Comparison of ENCODE assay signal across 15 mouse cellular contexts in genomic region chr4:35305210-35305609, GRCm38 (mm10).
DNase-seq lines count a peak whose midpoint lies in the region.
"Had no signal": no experiment of that assay in that cellular context is flagged by ENCODE, and none has a peak within 500 bp of the region (broad histone marks: within the 10 kb centered on the region; RNA-seq: fewer than 3 reads in every experiment).

No protein-coding gene starts in this region.

- DNase-seq in heart, adult 11 months: peak; percentile 34
- DNase-seq in heart, postnatal 36 days: no peak
- peak; percentile 7 for DNase-seq in Muller cell, postnatal 12 days (ENCODE audit: inconsistent ontology term)
- peak; percentile 1 for DNase-seq in NIH3T3 (ENCODE audit: low read depth)
- peak; percentile 81 for DNase-seq in gonadal fat pad, adult 2 months (ENCODE audit: low read depth)
- no peak for DNase-seq in thymus, postnatal 4 days
- DNase-seq: B cell, adult 2 months; cerebellum, adult 18-20 months; cerebellum, postnatal 25 days; gastrocnemius, postnatal 25 days; heart, postnatal 10 days; kidney, adult 18-20 months; kidney, postnatal 25 days; liver, postnatal 0 days; lung, postnatal 36 days had no signal

- intact Hi-C loops in heart, postnatal 36 days (cut with DNase I): no loop called here

Comparison
In these comparisons a context has a peak if more than half of its experiments do, and no peak if none do; other contexts are left out.
1. DNase-seq: peak in heart, adult 11 months (single experiment), Muller cell, postnatal 12 days (single experiment), NIH3T3 (single experiment) and gonadal fat pad, adult 2 months (single experiment); none in heart, postnatal 36 days (0 of 2) and thymus, postnatal 4 days (single experiment).